Mouse (Mus musculus) liver, postnatal 0 days (tissue): ENCODE data around the gene Ebf3.

Source experiments
- CTCF ChIP-seq: sonication (generic); IDR thresholded peaks from 2 replicates; pipeline ENCODE4 v1.5.1; 2016; ENCODE audit warnings: antibody characterized with exemption, low read depth
- EP300 ChIP-seq: IDR thresholded peaks from 2 replicates; pipeline ENCODE4 v1.6.1; 2016; ENCODE audit warnings: antibody characterized with exemption, low read depth, mild to moderate bottlenecking

DNA sequence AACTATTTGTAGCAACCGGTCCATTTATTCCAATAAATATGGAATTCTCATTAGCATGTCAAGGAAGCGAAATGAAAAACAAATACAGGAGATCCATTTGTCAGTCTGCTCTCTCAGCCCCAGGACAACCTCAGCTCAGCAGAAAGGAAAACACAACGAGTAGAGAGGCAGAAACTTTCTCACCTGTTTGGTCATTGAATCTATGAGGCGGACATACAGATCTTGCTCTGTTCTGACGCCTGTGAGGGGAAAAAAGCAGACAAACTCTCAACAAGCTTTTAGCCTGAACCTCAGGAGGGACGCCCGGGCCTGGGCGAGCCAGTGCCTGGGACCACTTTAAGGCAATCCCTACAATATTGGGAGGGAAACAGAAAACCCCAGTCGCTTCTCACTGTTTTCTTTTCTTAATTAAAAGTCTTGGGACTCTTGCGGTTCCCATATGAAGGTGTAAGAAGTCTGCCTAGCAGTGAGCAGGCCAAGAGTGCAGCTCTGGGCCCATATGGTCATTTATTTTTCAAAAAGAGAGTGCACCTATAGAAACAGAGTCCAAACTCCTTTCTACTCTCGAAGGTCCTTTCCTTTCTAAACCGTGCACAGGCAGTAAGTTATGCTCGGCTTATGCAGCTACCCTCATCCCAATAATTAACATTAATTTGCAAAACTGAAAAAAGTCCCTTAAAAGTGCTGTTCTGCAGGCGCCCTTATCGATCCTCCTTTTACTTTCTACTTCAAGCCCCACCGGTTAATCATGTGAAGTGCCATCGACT, 1.9 kb downstream of the Ebf3 start:
- TF ChIP-seq EP300, result no peak
- TF ChIP-seq CTCF, result no peak
